Mouse (Mus musculus): ENCODE measurements at regions not wholly inside any gene's neighbourhood (a gene's known extent, or its start where the extent isn't known, plus 50 kb on each side); places are given as distances from the start of the nearest gene placed in this dataset.

DNA sequence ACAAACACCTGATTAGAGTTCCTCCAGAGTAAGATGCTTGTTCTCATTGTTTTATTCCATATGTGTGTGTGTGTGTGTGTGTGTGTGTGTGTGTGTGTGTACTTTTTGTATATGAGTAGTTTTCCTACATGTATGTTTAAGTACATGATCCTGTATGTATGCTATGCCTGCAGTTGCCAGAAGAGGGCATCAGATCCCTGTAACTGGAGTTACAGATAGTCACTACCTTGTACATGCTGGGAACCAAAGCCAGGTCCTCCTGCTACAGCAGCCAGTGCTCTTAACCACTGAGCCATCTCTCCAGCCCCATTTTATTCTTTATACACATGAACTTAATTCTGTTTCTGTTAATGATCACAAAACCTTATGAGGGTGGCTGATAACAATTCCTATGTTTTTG, 127.8 kb downstream of the Anxa2 start:
- ChIA-PET POLR2A (no interaction called here), CTCF (no interaction called here)
- ATAC-seq (no peak), DNase-seq (ENCODE audit: low read depth, low spot score) (no peak)
- TF ChIP-seq CTCF (IDR thresholded peaks at IDR 0.05) = peak; percentile 54
- peaks cover 9% of the 10 kb centered on the region for H3K27me3 ChIP-seq
- in situ Hi-C loops (cut with MboI; ENCODE audit: low pct_unique_long_range_greater_than_20kb) = no loop called here

DNA sequence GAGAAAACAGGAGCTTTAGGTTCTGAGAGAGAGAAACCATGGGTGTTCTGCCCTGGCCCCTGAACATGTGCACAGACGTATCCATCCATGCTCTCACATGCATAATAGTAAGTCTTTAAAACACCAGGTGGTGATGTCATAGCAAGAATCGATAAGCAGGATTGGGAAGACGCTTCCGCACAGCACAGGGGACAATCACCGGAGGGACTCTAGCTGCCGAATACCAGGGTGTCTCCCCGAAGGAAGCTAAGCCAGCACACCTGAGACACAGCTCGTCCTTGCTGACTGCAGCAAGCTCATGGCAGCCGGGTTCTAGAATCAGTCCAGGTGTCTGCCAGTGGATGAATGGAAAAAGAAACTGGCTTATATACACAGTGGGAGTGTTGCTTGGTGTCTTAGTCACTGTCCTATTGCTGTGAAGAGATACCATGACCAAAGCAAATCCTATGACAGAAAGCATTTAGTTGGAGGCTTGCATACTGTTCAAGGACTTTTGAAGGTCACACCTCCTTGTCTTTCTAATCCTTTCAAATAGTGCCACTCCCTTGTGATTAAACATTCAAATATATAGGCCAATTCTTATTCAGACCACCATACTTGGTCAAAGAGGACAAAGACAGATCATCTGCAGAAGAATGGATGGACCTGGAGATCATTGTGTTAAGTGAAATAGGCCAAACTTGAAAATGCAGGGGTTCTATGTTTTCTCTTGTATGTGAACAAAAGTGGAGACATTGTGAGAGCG, 124.4 kb downstream of the Anxa2 start:
- in situ Hi-C loops (cut with MboI; ENCODE audit: low pct_unique_long_range_greater_than_20kb) = no loop called here
- POLR2A ChIA-PET = no interaction called here
- peaks cover 9% of the 10 kb centered on the region for H3K27me3 ChIP-seq
- CTCF ChIA-PET = interaction anchor here (1.2 kb wide), 1 partner anchor 19 kb away, joined by 3 read pairs; no protein-coding TSS in a partner anchor
- DNase-seq (ENCODE audit: low read depth, low spot score) = no peak
- no peak for ATAC-seq
- TF ChIP-seq CTCF (IDR thresholded peaks at IDR 0.05) = no peak

DNA sequence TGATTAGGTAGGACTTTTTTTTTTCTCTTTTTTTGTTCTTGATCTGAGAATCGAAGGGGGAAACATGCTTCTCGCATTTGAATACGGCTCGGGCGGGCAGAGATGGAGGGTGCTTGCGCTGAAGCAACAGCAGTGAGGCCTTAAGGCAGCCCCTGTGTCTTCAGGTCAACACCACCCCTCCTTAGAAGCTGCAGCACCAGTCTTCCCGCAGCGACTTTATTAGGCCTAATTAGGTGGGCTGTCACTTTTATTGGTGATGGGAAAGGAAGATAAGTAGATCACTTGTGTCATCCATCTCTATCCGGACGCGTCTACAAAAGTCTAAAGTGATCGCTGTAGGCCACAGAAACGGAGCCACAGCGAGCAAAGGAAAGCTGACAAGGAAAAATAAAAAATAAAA, 122.0 kb downstream of the Anxa2 start:
- DNase-seq (ENCODE audit: low read depth, low spot score) (no peak), ATAC-seq (no peak)
- ChIA-PET CTCF (no interaction called here), POLR2A (no interaction called here)
- in situ Hi-C loops (cut with MboI; ENCODE audit: low pct_unique_long_range_greater_than_20kb) = no loop called here
- TF ChIP-seq CTCF (IDR thresholded peaks at IDR 0.05) = no peak
- H3K27me3 ChIP-seq = peaks cover 9% of the 10 kb centered on the region

DNA sequence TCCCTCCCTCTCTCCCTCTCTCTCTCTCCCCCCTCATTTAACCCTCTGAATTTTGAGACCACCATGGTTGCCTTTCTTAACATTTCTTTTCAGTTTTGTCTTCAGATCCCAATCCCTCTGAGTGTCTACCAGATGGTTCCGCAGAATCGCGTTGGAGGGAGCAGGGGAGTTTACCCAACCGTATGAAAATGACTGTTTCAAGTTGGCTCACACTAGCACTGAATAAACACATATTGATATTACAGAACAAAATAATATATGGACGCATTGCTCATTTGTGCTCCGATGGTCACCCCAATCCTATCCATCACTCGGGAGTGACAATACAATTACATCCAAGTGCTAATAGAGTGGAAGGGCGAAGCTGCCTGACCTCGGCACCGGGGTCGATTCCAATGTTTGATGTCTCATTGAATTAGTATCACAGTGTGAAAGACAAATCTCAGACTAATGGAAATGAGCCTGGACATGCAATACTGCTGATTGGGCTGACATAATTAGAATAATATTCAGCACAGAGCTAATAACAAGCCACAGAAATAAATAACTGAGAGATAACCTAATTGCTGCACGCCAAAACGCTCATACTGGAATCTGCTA, 115.3 kb downstream of the Anxa2 start:
- TF ChIP-seq CTCF (IDR thresholded peaks at IDR 0.05) = no peak
- H3K27me3 ChIP-seq = peaks cover 3% of the 10 kb centered on the region
- ChIA-PET POLR2A (no interaction called here), CTCF (interaction anchor here (0.8 kb wide), 1 partner anchor 49 kb away, joined by 3 read pairs; no protein-coding TSS in a partner anchor)
- DNase-seq (ENCODE audit: low read depth, low spot score) = no peak
- in situ Hi-C loops (cut with MboI; ENCODE audit: low pct_unique_long_range_greater_than_20kb) = no loop called here
- ATAC-seq = no peak

DNA sequence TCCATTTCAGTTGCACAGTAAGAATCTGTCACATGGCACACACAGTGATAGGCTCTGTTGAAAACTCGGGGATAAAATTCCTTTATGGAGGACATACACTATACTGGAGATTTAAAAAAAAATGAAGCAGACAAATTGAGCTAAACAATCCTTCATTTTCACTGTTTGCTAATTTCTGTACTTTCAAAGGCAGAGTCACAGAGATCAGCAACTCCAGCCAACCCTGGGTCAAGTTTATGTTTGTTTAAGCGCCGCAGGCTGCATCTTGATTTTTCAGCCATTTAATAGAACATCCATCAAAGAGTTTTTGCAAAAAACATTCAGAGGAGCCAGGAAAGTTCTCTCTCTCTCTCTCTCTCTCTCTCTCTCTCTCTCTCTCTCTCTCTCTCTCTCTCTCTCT, 114.8 kb downstream of the Anxa2 start:
- CTCF ChIA-PET = interaction anchor here (0.8 kb wide), 1 partner anchor 49 kb away, joined by 3 read pairs; no protein-coding TSS in a partner anchor
- POLR2A ChIA-PET = no interaction called here
- H3K27me3 ChIP-seq = peaks cover 3% of the 10 kb centered on the region
- in situ Hi-C loops (cut with MboI; ENCODE audit: low pct_unique_long_range_greater_than_20kb) = no loop called here
- no peak for ATAC-seq
- TF ChIP-seq CTCF (IDR thresholded peaks at IDR 0.05) = no peak
- no peak for DNase-seq (ENCODE audit: low read depth, low spot score)

DNA sequence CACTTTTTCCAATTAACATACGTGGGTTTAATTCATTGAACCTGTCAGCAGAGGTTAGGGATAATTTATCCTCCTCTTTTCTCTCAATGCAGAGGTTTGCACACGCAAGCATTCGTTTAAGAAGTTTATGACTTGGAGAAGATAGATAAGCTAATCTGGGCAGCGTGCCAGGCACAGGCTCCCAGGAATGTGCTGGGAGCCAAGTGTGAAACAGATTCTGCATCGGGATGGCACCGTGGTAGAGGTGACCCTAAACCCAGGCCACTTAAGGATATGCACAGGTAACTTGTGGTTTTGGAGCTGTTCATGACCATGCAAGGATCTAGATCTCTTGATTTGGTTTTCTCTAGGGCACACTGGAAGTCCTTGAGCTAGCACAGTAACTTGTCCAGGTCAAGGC, 113.6 kb downstream of the Anxa2 start:
- ATAC-seq = no peak
- DNase-seq (ENCODE audit: low read depth, low spot score) = no peak
- H3K27me3 ChIP-seq = peaks cover 3% of the 10 kb centered on the region
- POLR2A ChIA-PET = interaction anchor here (0.6 kb wide), 1 partner anchor 19 kb away, joined by 7 read pairs; no protein-coding TSS in a partner anchor
- CTCF ChIA-PET = interaction anchor here (1.7 kb wide), 1 partner anchor 56 kb away, joined by 4 read pairs; no protein-coding TSS in a partner anchor
- in situ Hi-C loops (cut with MboI; ENCODE audit: low pct_unique_long_range_greater_than_20kb) = no loop called here
- no peak for TF ChIP-seq CTCF (IDR thresholded peaks at IDR 0.05)

DNA sequence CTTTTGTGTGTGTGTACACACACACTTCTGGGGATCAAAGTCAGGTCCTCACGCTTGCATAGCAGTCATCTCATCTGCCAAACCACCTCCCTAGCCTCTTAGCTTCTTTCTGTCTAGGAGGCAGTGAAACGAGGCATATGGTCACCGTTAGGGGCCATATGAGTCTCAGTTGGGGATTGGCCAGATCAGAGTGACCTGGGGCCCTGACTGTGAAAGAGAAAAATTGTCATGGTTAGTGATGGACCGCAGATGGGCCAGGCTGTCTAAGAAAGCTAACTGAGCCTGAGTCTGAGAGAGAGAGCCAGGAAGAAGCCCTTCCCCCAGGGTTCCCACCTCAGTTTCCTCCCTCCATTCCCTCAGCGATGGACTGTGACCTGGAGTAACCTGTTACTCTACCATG, 89.8 kb downstream of the Anxa2 start:
- ChIA-PET POLR2A (no interaction called here), CTCF (interaction anchor here (1.2 kb wide), 1 partner anchor 63 kb away, joined by 4 read pairs; no protein-coding TSS in a partner anchor)
- DNase-seq (ENCODE audit: low read depth, low spot score) = no peak
- in situ Hi-C loops (cut with MboI; ENCODE audit: low pct_unique_long_range_greater_than_20kb) = no loop called here
- no peak for TF ChIP-seq CTCF (IDR thresholded peaks at IDR 0.05)
- H3K27me3 ChIP-seq = no peaks in the 10 kb centered on the region
- no peak for ATAC-seq
